Mouse (Mus musculus) kidney, embryonic 16.5 days (tissue): ENCODE measurements around the gene Fgfr2. TPM values are rescaled to one million over a fixed set of nuclear protein-coding genes. Genes with fewer than 3 reads are reported as not detected.

ENCODE experiments used
- ATAC-seq: fragments of 200-750 bp; cut with Nextera tagmentation; 2 replicates; pipeline ENCODE4 v1.8.0; 2017; ENCODE audit warnings: moderate TSS enrichment; ENCODE audit not compliant: low FRiP score, low TSS enrichment
- H3K27ac ChIP-seq: fragments of 300-500 bp; sonication (generic); 2 replicates; pipeline ENCODE4 v1.5.1; 2014; ENCODE audit warnings: low read length
- H3K27me3 ChIP-seq: fragments of 300-500 bp; sonication (generic); 2 replicates; pipeline ENCODE4 v1.6.1; 2014; ENCODE audit warnings: low read length, control low read depth, mixed read lengths; ENCODE audit not compliant: insufficient read depth
- H3K36me3 ChIP-seq: fragments of 300-500 bp; sonication (generic); 2 replicates; pipeline ENCODE4 v1.6.1; 2014; ENCODE audit warnings: low read length, control low read depth, mixed read lengths; ENCODE audit not compliant: insufficient read depth
- H3K4me1 ChIP-seq: fragments of 300-500 bp; sonication (generic); 2 replicates; pipeline ENCODE4 v1.6.1; 2014; ENCODE audit warnings: low read length, control low read depth, mixed read lengths; ENCODE audit not compliant: insufficient read depth
- H3K4me2 ChIP-seq: fragments of 300-500 bp; sonication (generic); replicated peaks from 2 replicates; pipeline ENCODE4 v1.6.1; 2014; ENCODE audit warnings: low read depth, low read length
- H3K4me3 ChIP-seq: fragments of 300-500 bp; sonication (generic); 2 replicates; pipeline ENCODE4 v1.5.1; 2014; ENCODE audit warnings: mild to moderate bottlenecking, low read length
- H3K9ac ChIP-seq: fragments of 300-500 bp; sonication (generic); replicated peaks from 2 replicates; pipeline ENCODE4 v1.6.1; 2014; ENCODE audit warnings: low read length
- H3K9me3 ChIP-seq: fragments of 300-500 bp; sonication (generic); 2 replicates; pipeline ENCODE4 v1.6.1; 2016; ENCODE audit warnings: low read length, control low read depth
- WGBS: fragments of 180-500 bp; shearing (Covaris S2); extraction: QIAGEN DNeasy Blood & Tissue Kit; methylation state at CpG from one replicate; pipeline ENCODE4 v1.1.7; 2014; 5-methylcytosine and 5-hydroxymethylcytosine counted together
- polyA plus RNA-seq: library from polyadenylated mRNA; unstranded; fragments of >200 nt; fragmentation: Nextera tagmentation; extraction: Ambion mirVana; gene quantifications from 2 replicates; pipeline ENCODE4 v1.2.1, GENCODE M21; 2015

Fgfr2 gene
- polyA plus RNA-seq, 1 experiment from 2014 or later, result 118 TPM

GRCm38 (mm10) chr7:130934654-130935053 lies 2188.5 kb downstream of the Fgfr2 start:
- Histone ChIP-seq H3K9ac (no peak overlapping the region), H3K27me3 (peaks cover 67% of the 10 kb centered on the region), H3K9me3 (peaks cover 3% of the 10 kb centered on the region; the same call in 1 of the 2 replicates), H3K4me1 (peaks cover 18% of the 10 kb centered on the region; the same call in 1 of the 2 replicates), H3K27ac (no peak overlapping the region), H3K4me2 (no peak overlapping the region), H3K4me3 (no peak overlapping the region), H3K36me3 (no peaks in the 10 kb centered on the region)
- ATAC-seq, result no peak
- 85% methylated on average over 4 of the region's 4 CpGs for WGBS

GRCm38 (mm10) chr7:130932921-130933320 lies 2190.2 kb downstream of the Fgfr2 start:
- H3K27me3 ChIP-seq, result peaks cover 54% of the 10 kb centered on the region

GRCm38 (mm10) chr7:130930401-130930800 lies 2192.7 kb downstream of the Fgfr2 start:
- Histone ChIP-seq H3K4me1 (0 out of 2 replicates have a peak, but pooled peaks cover 1% of the 10 kb centered on the region), H3K9me3 (peaks cover 3% of the 10 kb centered on the region; the same call in 1 of the 2 replicates), H3K9ac (no peak overlapping the region), H3K4me3 (no peak overlapping the region), H3K4me2 (no peak overlapping the region), H3K27me3 (peaks cover 29% of the 10 kb centered on the region), H3K36me3 (no peaks in the 10 kb centered on the region), H3K27ac (no peak overlapping the region)
- ATAC-seq, result no peak
- 69% methylated on average over 3 of the region's 3 CpGs for WGBS

More at GRCm38 (mm10) chr7:130932921-130933320, 2190.2 kb downstream of the Fgfr2 start:
- H3K9me3 ChIP-seq, result peaks cover 3% of the 10 kb centered on the region; the same call in 1 of the 2 replicates
- H3K4me2 ChIP-seq, result no peak overlapping the region
- no peaks in the 10 kb centered on the region for H3K36me3 ChIP-seq
- 87% methylated on average over 9 of the region's 9 CpGs for WGBS
- H3K9ac ChIP-seq, result no peak overlapping the region
- peaks cover 18% of the 10 kb centered on the region; the same call in 1 of the 2 replicates for H3K4me1 ChIP-seq
- no peak overlapping the region for H3K4me3 ChIP-seq
- ATAC-seq, result no peak
- no peak overlapping the region for H3K27ac ChIP-seq

- Histone ChIP-seq H3K4me3 (no peak overlapping the region), H3K9ac (no peak overlapping the region), H3K4me1 (no peaks in the 10 kb centered on the region), H3K27me3 (no peaks in the 10 kb centered on the region), H3K27ac (no peak overlapping the region), H3K36me3 (no peaks in the 10 kb centered on the region), H3K9me3 (no peaks in the 10 kb centered on the region), H3K4me2 (no peak overlapping the region)
- WGBS, result 64% methylated on average over 13 of the region's 13 CpGs
- no peak for ATAC-seq
Measured at GRCm38 (mm10) chr7:130922981-130923731, 2200.0 kb downstream of the Fgfr2 start.

DNA sequence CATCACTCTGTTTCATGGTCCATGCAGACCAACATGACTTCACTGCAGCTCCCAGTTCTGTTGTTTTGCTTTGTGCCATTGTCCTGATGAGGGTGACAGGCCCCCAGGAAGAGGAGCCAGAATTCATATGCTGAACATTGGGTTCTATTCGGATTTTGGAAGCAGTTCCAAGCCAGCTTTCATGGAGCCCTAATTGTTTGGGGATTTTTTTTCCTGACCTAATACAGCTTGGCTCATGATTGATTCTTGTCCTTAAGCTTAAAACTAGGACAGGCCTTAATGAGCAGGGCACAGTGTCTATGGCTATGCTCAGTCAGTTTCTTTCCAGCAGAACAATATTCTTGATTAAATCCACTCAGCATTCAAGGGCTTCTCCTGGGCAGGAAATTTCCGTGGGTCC lies 2204.9 kb downstream of the Fgfr2 start:
- WGBS, result 72% methylated on average over 2 of the region's 2 CpGs
- no peak overlapping the region for H3K4me2 ChIP-seq
- H3K27ac ChIP-seq, result no peak overlapping the region
- no peak overlapping the region for H3K9ac ChIP-seq
- ATAC-seq, result no peak
- peaks cover 4% of the 10 kb centered on the region; the same call in 1 of the 2 replicates for H3K36me3 ChIP-seq
- no peaks in the 10 kb centered on the region for H3K4me1 ChIP-seq
- H3K4me3 ChIP-seq, result no peak overlapping the region
- no peaks in the 10 kb centered on the region for H3K9me3 ChIP-seq
- H3K27me3 ChIP-seq, result no peaks in the 10 kb centered on the region

DNA sequence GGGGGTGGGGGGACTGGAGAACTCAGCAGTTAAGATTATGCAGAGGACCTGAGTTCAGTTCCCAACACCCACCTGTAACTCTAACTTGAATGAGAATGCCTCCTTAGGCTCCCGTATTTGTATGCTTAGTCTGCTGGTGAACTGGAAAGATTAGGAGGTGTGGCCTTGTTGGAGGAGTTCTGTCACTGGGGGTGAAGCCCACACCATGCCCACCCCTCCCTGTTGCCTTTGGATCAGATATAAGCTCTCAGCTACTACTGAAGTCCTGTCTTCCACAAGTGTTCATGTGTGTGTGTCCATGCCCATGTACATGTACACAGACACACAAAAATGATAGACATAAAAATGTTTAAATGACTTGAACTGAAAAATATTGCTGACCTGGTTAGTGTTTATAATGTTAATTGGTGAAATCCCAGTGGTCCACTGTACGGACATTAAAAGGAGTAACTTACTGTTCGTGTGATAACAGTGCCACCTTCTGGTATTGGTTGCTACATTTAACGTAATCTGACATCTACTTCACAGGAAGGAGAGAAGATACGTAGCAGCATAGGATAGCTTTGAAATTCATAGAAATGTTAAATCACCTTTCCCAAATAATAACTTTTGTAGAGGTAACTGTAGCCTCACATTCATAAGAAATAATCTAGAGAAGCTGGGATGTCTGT lies 2208.3 kb downstream of the Fgfr2 start:
- Histone ChIP-seq H3K27me3 (no peaks in the 10 kb centered on the region), H3K36me3 (peaks cover 21% of the 10 kb centered on the region), H3K4me1 (no peaks in the 10 kb centered on the region), H3K4me2 (no peak overlapping the region), H3K27ac (no peak overlapping the region), H3K9me3 (no peaks in the 10 kb centered on the region), H3K9ac (no peak overlapping the region), H3K4me3 (no peak overlapping the region)
- ATAC-seq, result no peak
- 42% methylated on average over 5 of the region's 5 CpGs for WGBS

GRCm38 (mm10) chr7:130910841-130911240 lies 2212.3 kb downstream of the Fgfr2 start:
- Histone ChIP-seq H3K4me3 (no peak overlapping the region), H3K36me3 (peaks cover 34% of the 10 kb centered on the region), H3K9me3 (no peaks in the 10 kb centered on the region), H3K27me3 (no peaks in the 10 kb centered on the region), H3K4me2 (no peak overlapping the region), H3K4me1 (no peaks in the 10 kb centered on the region), H3K27ac (no peak overlapping the region), H3K9ac (no peak overlapping the region)
- ATAC-seq, result no peak
- 87% methylated on average over 14 of the region's 14 CpGs for WGBS

- peaks cover 32% of the 10 kb centered on the region for H3K36me3 ChIP-seq
- H3K27me3 ChIP-seq, result no peaks in the 10 kb centered on the region
- no peak overlapping the region for H3K4me3 ChIP-seq
- H3K4me2 ChIP-seq, result no peak overlapping the region
- WGBS, result 84% methylated on average over 13 of the region's 13 CpGs
- H3K9me3 ChIP-seq, result no peaks in the 10 kb centered on the region
- no peak overlapping the region for H3K27ac ChIP-seq
- no peak for ATAC-seq
- H3K9ac ChIP-seq, result no peak overlapping the region
- H3K4me1 ChIP-seq, result no peaks in the 10 kb centered on the region
Measured at GRCm38 (mm10) chr7:130904571-130905365, 2218.4 kb downstream of the Fgfr2 start.

GRCm38 (mm10) chr7:130903505-130904074 lies 2219.6 kb downstream of the Fgfr2 start:
- Histone ChIP-seq H3K27me3 (no peaks in the 10 kb centered on the region), H3K4me2 (no peak overlapping the region), H3K4me3 (no peak overlapping the region), H3K4me1 (no peaks in the 10 kb centered on the region), H3K36me3 (peaks cover 31% of the 10 kb centered on the region), H3K9me3 (no peaks in the 10 kb centered on the region), H3K9ac (no peak overlapping the region), H3K27ac (no peak overlapping the region)
- WGBS, result 78% methylated on average over 16 of the region's 16 CpGs
- no peak for ATAC-seq
